Mouse (Mus musculus): ENCODE measurements at regions not wholly inside any gene's neighbourhood (a gene's known extent, or its start where the extent isn't known, plus 50 kb on each side); places are given as distances from the start of the nearest gene placed in this dataset.

DNA sequence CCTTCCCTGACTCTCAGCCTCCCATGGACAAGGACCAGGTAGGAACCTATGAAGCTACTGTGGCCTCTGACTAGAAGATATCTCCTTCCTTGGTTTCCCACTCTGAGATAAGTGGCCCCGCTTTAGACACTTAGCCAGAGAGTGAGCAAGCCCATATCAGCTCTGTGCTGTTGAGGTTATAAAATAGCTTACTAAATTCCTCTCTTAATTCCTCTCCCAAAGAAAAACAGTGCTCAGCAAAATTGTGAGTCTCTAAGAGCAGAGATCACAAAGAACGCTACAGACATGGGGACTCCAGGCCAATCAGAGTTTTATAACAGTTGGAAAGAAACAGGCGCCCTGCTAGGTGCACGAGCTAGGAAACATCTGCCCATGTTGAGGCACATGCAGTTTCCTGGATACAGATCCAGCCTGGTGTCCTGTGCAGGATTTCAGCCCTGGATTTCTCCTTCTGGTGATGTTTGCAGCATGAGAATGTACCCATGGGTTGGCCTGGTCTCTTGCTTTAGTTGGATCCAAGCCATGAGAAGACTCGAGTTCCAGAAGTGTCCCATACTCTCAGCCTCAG is 108.9 kb upstream of the Arhgap28 start:
- TF ChIP-seq POLR2A (IDR thresholded peaks at IDR 0.05; ENCODE audit: extremely low read depth, insufficient read depth, low read length) = no peak
- Histone ChIP-seq H3K4me3 (ENCODE audit: insufficient read depth, low read length) (no peak overlapping the region), H3K27ac (ENCODE audit: insufficient read depth, low read length) (no peak overlapping the region), H3K4me1 (ENCODE audit: control insufficient read depth, insufficient read depth, low read length) (no peaks in the 10 kb centered on the region)

DNA sequence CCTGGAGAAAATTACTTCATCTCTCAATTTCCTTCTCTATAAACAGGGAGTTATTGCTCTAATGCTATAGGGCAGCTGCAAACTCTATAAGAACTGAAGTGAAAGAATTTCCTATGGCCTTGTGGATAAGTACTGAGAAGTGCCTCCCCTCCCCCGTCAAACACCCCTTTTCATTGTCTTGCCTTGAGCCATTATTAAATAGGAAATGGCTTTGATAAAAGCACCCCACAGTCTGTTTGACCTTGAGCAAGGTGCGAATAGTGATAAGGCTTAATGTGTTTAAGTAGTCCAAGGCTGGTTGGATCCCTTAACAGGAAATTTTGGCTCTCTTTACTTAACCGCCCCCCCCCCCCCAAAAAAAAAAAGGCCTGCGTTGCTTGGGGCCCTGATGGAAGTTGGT is 111.7 kb upstream of the Arhgap28 start:
- TF ChIP-seq CTCF (IDR thresholded peaks at IDR 0.05; ENCODE audit: extremely low read depth, insufficient read depth, low read length) (no peak), POLR2A (IDR thresholded peaks at IDR 0.05; ENCODE audit: extremely low read depth, insufficient read depth, low read length) (no peak)
- Histone ChIP-seq H3K27ac (ENCODE audit: insufficient read depth, low read length) (no peak overlapping the region), H3K4me1 (ENCODE audit: control insufficient read depth, insufficient read depth, low read length) (no peaks in the 10 kb centered on the region), H3K4me3 (ENCODE audit: insufficient read depth, low read length) (no peak overlapping the region)

DNA sequence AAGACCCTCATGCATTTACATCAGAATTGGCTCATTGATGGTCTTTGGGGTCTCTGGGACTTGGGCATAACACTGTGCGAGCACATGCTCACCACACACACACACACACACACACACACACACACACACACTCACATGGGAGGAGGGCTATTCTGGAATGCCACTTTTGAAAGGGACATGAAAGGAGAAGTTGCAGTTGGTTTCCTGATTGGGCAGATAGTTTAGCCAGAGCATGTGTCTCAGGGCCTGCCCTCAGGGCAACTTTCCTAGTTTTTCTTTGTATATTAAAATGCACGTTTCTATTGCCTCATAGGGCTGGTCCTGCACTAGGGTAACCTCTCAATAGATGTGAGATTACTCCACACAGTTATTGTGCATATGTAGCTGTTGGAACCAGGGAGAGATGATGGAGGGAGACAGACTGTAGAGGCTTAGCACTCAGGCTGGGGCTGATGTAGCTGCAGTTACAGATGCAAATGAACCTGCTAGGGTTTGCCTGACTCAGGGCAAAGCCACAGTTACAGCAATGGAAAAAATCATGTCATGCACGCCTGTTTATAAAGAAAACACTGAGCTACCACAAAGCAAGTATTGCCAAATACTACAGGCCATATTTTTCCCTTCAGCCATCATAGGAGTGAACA is 115.3 kb upstream of the Arhgap28 start:
- no peak for TF ChIP-seq POLR2A (IDR thresholded peaks at IDR 0.05; ENCODE audit: extremely low read depth, insufficient read depth, low read length)
- no peak for TF ChIP-seq CTCF (IDR thresholded peaks at IDR 0.05; ENCODE audit: extremely low read depth, insufficient read depth, low read length)
- Histone ChIP-seq H3K4me1 (ENCODE audit: control insufficient read depth, insufficient read depth, low read length) (no peaks in the 10 kb centered on the region), H3K4me3 (ENCODE audit: insufficient read depth, low read length) (no peak overlapping the region), H3K27ac (ENCODE audit: insufficient read depth, low read length) (no peak overlapping the region)

DNA sequence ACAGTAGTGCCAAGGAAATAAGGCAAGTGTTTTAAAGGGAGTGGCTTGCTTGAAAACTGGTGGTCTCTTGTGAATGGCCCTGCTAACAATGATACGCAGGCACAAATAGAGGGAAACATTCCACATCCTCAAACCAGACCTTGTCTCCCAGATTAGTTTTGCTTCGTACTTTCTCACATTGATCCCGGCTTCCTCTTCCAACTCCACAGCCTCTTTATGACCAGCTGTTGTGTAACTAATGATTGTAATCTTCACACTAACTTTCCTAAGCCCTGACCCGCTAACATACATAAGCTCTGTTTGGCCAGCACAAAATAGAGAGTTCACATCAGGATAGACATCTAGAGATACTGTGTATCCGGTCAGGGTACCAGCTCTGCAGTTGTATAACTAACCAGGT is 116.3 kb upstream of the Arhgap28 start:
- Histone ChIP-seq H3K27ac (ENCODE audit: insufficient read depth, low read length) (no peak overlapping the region), H3K4me3 (ENCODE audit: insufficient read depth, low read length) (no peak overlapping the region), H3K4me1 (ENCODE audit: control insufficient read depth, insufficient read depth, low read length) (no peaks in the 10 kb centered on the region)
- TF ChIP-seq CTCF (IDR thresholded peaks at IDR 0.05; ENCODE audit: extremely low read depth, insufficient read depth, low read length) (no peak), POLR2A (IDR thresholded peaks at IDR 0.05; ENCODE audit: extremely low read depth, insufficient read depth, low read length) (no peak)

DNA sequence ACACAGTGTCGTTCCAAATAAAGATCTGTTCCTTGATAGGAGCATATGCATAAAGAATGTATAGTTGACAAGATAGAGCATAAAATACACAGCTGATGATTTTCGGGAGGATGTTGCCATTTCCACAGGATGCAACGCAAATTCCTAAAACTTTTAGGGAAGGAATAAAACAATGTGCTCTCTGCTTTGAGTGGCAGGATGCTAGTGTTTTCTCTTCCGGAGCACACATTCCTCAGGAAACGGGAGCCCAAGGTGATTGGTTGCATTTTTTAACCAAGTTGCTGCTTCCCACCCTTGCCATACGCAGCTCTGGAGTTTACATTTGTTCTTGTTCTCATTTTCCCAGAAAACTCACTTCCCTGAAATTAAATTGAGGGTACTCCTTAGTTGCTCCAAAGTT is 116.8 kb upstream of the Arhgap28 start:
- TF ChIP-seq POLR2A (IDR thresholded peaks at IDR 0.05; ENCODE audit: extremely low read depth, insufficient read depth, low read length) = no peak
- no peak for TF ChIP-seq CTCF (IDR thresholded peaks at IDR 0.05; ENCODE audit: extremely low read depth, insufficient read depth, low read length)
- Histone ChIP-seq H3K27ac (ENCODE audit: insufficient read depth, low read length) (no peak overlapping the region), H3K4me1 (ENCODE audit: control insufficient read depth, insufficient read depth, low read length) (no peaks in the 10 kb centered on the region), H3K4me3 (ENCODE audit: insufficient read depth, low read length) (no peak overlapping the region)

DNA sequence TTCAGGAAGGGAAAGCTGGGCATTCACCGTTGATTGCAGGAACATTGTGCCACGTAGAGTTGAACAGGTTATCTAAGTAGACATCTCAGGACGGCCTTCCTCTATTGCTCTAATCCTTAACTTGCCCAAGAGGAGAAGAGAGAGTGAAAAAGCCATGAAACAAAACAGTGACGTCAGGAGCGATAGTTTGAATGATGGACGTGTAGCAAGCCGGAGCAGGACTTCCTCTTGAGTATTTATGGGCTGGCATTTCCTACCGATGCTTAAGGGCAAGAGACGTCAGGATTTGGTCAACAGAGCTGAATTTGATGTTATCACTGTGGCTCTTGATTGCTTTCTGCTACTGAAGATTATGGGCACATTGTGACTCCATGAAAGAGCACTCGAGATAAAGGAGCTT is 130.5 kb upstream of the Arhgap28 start:
- TF ChIP-seq POLR2A (IDR thresholded peaks at IDR 0.05; ENCODE audit: extremely low read depth, insufficient read depth, low read length) (no peak), CTCF (IDR thresholded peaks at IDR 0.05; ENCODE audit: extremely low read depth, insufficient read depth, low read length) (no peak)
- Histone ChIP-seq H3K27ac (ENCODE audit: insufficient read depth, low read length) (no peak overlapping the region), H3K4me3 (ENCODE audit: insufficient read depth, low read length) (no peak overlapping the region), H3K4me1 (ENCODE audit: control insufficient read depth, insufficient read depth, low read length) (no peaks in the 10 kb centered on the region)

DNA sequence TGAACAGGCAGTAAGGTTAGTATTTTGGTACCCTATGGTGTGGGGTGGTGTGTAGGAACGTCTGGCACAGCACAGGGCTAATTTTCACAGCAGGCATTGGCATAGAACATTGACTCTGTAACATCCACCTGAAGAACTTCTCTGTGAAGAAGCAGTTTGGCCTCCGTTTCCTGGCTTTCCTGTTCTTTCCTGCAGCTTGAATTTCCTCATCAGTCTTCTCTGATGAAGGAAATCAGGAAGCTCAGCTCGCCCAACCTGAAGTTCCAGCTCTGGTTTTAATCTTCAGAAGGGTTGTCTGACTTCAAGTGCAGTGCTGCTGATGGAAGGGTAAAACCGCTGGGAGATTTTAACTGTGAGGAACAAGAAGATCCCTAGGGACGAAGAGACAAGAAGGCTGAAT is 131.5 kb upstream of the Arhgap28 start:
- no peak overlapping the region for H3K4me3 ChIP-seq (ENCODE audit: insufficient read depth, low read length)
- H3K27ac ChIP-seq (ENCODE audit: insufficient read depth, low read length) = no peak overlapping the region
- H3K4me1 ChIP-seq (ENCODE audit: control insufficient read depth, insufficient read depth, low read length) = no peaks in the 10 kb centered on the region
- TF ChIP-seq POLR2A (IDR thresholded peaks at IDR 0.05; ENCODE audit: extremely low read depth, insufficient read depth, low read length) (no peak), CTCF (IDR thresholded peaks at IDR 0.05; ENCODE audit: extremely low read depth, insufficient read depth, low read length) (no peak)

DNA sequence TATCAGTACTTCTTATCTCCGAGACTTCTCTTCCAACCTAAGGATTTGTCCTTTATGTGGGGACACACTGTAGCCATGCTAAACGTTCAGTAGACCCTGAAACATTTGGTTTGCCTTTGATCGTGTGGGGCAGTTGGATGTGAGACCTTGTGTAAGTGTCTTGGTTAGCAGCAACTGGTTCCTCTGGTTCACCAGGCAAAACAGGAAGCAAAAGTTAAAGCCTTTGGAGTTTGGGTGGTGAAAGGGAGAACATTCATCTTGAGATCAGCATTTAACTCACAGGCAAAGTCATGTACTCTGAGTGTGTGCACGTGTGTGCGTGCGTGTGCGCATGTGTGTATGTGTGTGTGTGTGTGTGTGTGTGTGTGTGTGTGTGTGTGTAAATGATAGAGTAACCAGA is 130.3 kb upstream of the L3mbtl4 start:
- Histone ChIP-seq H3K4me1 (ENCODE audit: control insufficient read depth, insufficient read depth, low read length) (no peaks in the 10 kb centered on the region), H3K4me3 (ENCODE audit: insufficient read depth, low read length) (no peak overlapping the region), H3K27ac (ENCODE audit: insufficient read depth, low read length) (no peak overlapping the region)
- TF ChIP-seq POLR2A (IDR thresholded peaks at IDR 0.05; ENCODE audit: extremely low read depth, insufficient read depth, low read length) = no peak
- TF ChIP-seq CTCF (IDR thresholded peaks at IDR 0.05; ENCODE audit: extremely low read depth, insufficient read depth, low read length) = no peak

DNA sequence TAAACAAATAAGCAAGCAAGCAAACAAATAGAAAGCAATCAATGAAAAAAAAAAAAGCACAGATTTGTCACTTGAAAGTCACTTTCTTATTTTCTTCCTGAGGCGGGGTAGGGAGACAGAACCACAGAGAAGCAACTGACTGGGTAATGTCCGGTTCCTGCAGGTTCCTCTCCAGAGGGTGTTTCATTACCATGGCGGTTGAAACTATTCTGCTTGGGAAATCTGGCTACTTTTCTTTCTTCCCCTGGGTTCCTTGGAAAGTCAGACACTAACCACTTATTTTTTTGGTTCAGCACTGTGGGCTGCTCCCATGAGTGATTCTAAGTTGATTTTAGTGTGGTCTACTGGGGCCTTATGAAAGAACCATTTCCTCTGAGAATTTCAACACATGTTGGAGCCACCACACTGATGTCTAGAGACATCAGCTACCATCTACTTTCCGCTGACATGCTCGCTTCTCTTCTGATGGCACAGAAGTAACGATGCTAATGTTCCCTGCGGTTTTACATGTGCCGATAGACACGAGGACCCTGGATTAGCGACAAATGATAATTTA is 124.3 kb upstream of the L3mbtl4 start:
- H3K27ac ChIP-seq (ENCODE audit: insufficient read depth, low read length) = no peak overlapping the region
- no peaks in the 10 kb centered on the region for H3K4me1 ChIP-seq (ENCODE audit: control insufficient read depth, insufficient read depth, low read length)
- TF ChIP-seq POLR2A (IDR thresholded peaks at IDR 0.05; ENCODE audit: extremely low read depth, insufficient read depth, low read length) (no peak), CTCF (IDR thresholded peaks at IDR 0.05; ENCODE audit: extremely low read depth, insufficient read depth, low read length) (no peak)
- no peak overlapping the region for H3K4me3 ChIP-seq (ENCODE audit: insufficient read depth, low read length)

DNA sequence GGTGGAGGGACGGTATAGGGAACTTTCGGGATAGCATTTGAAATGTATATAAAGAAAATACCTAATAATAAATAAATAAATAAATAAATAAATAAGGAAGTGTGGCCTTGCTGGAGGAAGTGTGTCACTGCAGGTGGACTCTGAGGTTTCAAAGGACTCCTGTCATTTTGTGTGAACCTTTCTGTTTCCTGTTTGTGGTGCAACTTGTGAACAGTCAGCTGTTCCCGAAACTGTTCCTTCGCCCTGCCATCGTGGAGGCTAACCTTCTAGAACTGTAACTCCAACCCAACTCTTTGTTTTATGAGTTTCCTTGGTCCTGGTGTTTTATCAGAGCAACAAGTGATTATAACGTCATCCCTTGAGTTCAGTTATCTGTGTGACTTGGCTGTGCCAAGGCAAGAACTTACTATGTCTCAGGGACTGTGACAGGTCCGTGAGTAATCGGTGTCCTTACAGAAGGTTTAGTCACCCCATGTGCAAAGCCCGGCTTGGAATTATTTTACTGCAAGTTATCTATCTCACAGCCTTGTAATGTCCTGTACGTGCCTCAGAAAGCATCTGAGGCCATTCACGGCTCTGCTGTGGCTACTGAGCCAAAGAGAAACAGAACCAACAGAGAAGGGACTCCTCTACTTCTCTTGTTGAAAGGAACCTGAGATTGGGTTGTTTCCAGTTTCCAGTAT is 121.0 kb upstream of the L3mbtl4 start:
- H3K4me3 ChIP-seq (ENCODE audit: insufficient read depth, low read length) = no peak overlapping the region
- no peaks in the 10 kb centered on the region for H3K4me1 ChIP-seq (ENCODE audit: control insufficient read depth, insufficient read depth, low read length)
- TF ChIP-seq CTCF (IDR thresholded peaks at IDR 0.05; ENCODE audit: extremely low read depth, insufficient read depth, low read length) = no peak
- no peak for TF ChIP-seq POLR2A (IDR thresholded peaks at IDR 0.05; ENCODE audit: extremely low read depth, insufficient read depth, low read length)
- H3K27ac ChIP-seq (ENCODE audit: insufficient read depth, low read length) = no peak overlapping the region

All from cortical plate, adult 2 months (tissue).